Mouse (Mus musculus) bone marrow macrophage, adult 2 months (primary cell): Measurements from ENCODE around the gene Emilin1.

Source experiments
- CTCF ChIP-seq: IDR thresholded peaks from 2 replicates; pipeline ENCODE4 v1.5.1; 2012; ENCODE audit warnings: low read depth, mild to moderate bottlenecking, low read length, moderate library complexity
- POLR2A ChIP-seq: IDR thresholded peaks from 2 replicates; pipeline ENCODE4 v1.6.1; 2012; ENCODE audit warnings: mild to moderate bottlenecking, low read depth, low read length, borderline replicate concordance

- no peak for TF ChIP-seq CTCF
- no peak for TF ChIP-seq POLR2A
These were observed 48.6 kb downstream of the Emilin1 start for GRCm38 (mm10) chr5:30961545-30962505.
